Mouse (Mus musculus) forebrain, embryonic 15.5 days (tissue): ENCODE data around the gene Bod1l. TPM values are rescaled to one million over a fixed set of nuclear protein-coding genes. Genes with fewer than 3 reads are reported as not detected.

ENCODE experiments used
- ATAC-seq: fragments of 200-750 bp; cut with Nextera tagmentation; replicated peaks from 2 replicates; pipeline ENCODE4 v1.8.0; 2017; ENCODE audit warnings: mild to moderate bottlenecking, moderate TSS enrichment, moderate library complexity
- H3K27ac ChIP-seq: fragments of 300-500 bp; sonication (generic); replicated peaks from 2 replicates; pipeline ENCODE4 v1.5.1; 2015; ENCODE audit warnings: mild to moderate bottlenecking, inconsistent platforms
- H3K27me3 ChIP-seq: fragments of 300-500 bp; sonication (generic); 2 replicates; pipeline ENCODE4 v1.6.1; 2015; ENCODE audit warnings: inconsistent platforms
- H3K36me3 ChIP-seq: fragments of 300-500 bp; sonication (generic); 2 replicates; pipeline ENCODE4 v1.6.1; 2015; ENCODE audit warnings: mild to moderate bottlenecking, inconsistent platforms
- H3K4me1 ChIP-seq: fragments of 300-500 bp; sonication (generic); 2 replicates; pipeline ENCODE4 v1.6.1; 2015; ENCODE audit warnings: inconsistent platforms
- H3K4me2 ChIP-seq: fragments of 300-500 bp; sonication (generic); replicated peaks from 2 replicates; pipeline ENCODE4 v1.6.1; 2015; ENCODE audit warnings: mild to moderate bottlenecking, inconsistent platforms
- H3K4me3 ChIP-seq: fragments of 300-500 bp; sonication (generic); 2 replicates; pipeline ENCODE4 v1.5.1; 2015; ENCODE audit warnings: mild to moderate bottlenecking, inconsistent platforms
- H3K9ac ChIP-seq: fragments of 300-500 bp; sonication (generic); replicated peaks from 2 replicates; pipeline ENCODE4 v1.6.1; 2015; ENCODE audit warnings: mild to moderate bottlenecking, inconsistent platforms
- H3K9me3 ChIP-seq: fragments of 300-500 bp; sonication (generic); 2 replicates; pipeline ENCODE4 v1.6.1; 2016; ENCODE audit warnings: inconsistent platforms
- WGBS: fragments of 180-500 bp; shearing (Covaris S2); methylation state at CpG from one replicate; pipeline ENCODE4 v1.1.7; 2015; ENCODE audit warnings: mixed read lengths; 5-methylcytosine and 5-hydroxymethylcytosine counted together
- polyA plus RNA-seq: library from polyadenylated mRNA; unstranded; fragments of >200 nt; fragmentation: Nextera tagmentation; extraction: Ambion mirVana; gene quantifications from 2 replicates; pipeline ENCODE4 v1.2.1, GENCODE M21; 2015

Gene Bod1l
- polyA plus RNA-seq, 1 experiment from 2014 or later, result 31.2 TPM

DNA sequence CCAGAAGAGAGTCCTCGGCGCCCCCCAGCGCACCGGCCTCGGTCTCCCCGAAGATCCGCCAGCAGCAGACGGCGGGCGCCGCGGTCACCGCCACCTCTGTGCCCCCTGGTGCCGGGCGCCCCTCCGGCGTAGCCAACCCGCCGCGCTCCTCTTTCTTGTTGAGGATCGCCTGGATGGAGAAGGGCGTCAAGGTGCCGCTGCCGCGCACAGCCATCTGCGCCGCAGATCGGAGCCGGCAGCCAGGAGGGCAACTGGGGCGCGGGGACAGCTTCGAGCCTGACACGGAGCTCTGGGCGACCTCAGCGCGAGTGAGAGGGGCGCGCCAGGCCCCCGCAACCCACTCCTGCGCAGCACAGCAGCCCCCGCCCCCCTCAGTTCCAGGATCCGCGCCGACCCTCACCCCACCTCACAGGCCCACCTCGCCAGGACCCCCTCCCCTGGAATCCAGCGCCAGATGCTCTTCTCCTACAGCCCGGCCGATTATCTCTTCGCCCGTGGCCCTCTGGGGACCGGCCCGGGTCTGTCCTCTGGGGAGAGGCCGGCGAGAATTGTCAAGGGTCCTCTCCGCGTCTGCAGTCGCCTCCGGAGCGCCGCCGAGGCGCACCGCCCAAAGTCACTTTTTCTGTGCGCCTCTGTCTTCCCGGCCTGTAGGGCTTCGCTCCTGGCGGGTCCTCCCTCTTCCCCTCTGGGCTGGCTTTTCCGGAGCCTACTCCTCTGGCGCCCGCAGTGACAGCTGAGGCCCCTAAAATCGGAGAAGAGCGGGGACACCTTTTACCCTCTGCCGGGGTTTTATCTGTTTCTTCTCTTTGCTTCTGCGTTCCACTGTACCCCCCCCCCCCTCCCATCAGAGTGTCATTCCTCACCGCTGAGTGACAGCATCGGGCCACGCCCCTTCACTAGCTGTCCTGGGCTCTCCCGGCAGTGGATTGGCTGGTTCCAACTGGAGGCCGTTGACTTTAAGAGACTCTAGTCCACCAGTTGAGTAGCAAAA is 80.1 kb downstream of the Bod1l start, which contains the start of gene Nkx3-2:
TSS of gene Nkx3-2 (minus strand) at position 771 of the 991 bp plus-strand sequence.
- peaks cover 41% of the 10 kb centered on the region for H3K4me1 ChIP-seq
- peak within 1 kb of the TSS; percentile 36 for H3K4me3 ChIP-seq
- H3K27me3 ChIP-seq, result peaks cover 86% of the 10 kb centered on the region
- H3K36me3 ChIP-seq, result no peaks in the 10 kb centered on the region
- no peak within 1 kb of the TSS for H3K27ac ChIP-seq
- H3K9ac ChIP-seq, result no peak within 1 kb of the TSS
- under 1% methylated on average over 73 of the region's 79 CpGs for WGBS
- ATAC-seq, result peak; percentile 31
- H3K4me2 ChIP-seq, result peak within 1 kb of the TSS; percentile 52
- no peaks in the 10 kb centered on the region for H3K9me3 ChIP-seq

- Histone ChIP-seq H3K4me1 (peaks cover 40% of the 10 kb centered on the region), H3K27ac (no peak overlapping the region), H3K36me3 (no peaks in the 10 kb centered on the region), H3K27me3 (peaks cover 88% of the 10 kb centered on the region), H3K4me3 (peak overlapping the region; percentile 36), H3K9ac (no peak overlapping the region), H3K9me3 (no peaks in the 10 kb centered on the region), H3K4me2 (peak overlapping the region; percentile 52)
- 1% methylated on average over 41 of the region's 41 CpGs for WGBS
- ATAC-seq, result peak; percentile 18; the same call in 1 of the 2 replicates
Measured at GRCm38 (mm10) chr5:41762947-41763730, 81.0 kb downstream of the Bod1l start.

DNA sequence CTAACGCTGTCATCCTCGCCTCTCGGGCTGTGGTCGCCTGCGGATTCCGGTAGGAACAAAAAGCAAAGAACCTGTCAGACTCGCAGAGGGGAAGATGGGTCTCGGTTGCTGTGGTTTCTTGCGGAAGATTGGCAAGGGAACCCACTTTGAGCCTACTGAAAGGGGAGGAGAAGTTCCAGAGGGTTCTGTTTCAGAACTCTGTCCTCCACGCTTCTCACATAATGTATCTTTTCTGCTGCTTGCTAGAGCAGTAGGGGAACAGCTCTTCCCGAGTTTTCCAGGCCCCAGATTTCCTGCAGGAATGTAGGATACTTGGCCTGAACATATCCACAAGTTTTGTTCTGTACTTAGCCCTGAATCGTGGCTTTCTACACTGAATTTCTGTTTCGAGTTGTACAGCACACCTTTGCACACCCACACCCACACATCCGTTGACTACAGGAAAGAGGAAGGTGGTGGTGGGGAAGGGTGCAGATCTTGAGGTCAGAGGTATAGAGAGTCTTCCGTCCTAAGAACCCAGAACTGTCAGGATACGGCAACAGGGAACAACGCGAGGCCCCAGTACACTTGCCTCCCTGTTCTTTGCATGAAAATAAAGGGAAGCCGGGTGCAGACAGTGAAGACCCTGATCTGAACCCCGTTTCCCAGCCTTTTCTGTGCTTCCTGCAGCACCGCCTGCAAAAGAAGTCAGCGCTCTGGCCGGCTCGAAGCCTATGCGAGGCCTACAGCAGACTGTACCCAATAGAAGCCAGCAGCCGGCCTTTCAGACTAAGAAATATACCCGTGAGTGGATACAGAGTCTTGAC is 81.8 kb downstream of the Bod1l start:
- peaks cover 88% of the 10 kb centered on the region for H3K27me3 ChIP-seq
- H3K9ac ChIP-seq, result no peak overlapping the region
- H3K36me3 ChIP-seq, result no peaks in the 10 kb centered on the region
- 0 out of 2 replicates have a peak overlapping the region, but pooled peaks have one; percentile 2 for H3K4me2 ChIP-seq
- no peak overlapping the region for H3K27ac ChIP-seq
- ATAC-seq, result no peak
- 4% methylated on average over 27 of the region's 27 CpGs for WGBS
- peak overlapping the region; percentile 17; the same call in 1 of the 2 replicates for H3K4me3 ChIP-seq
- peaks cover 32% of the 10 kb centered on the region for H3K4me1 ChIP-seq
- H3K9me3 ChIP-seq, result no peaks in the 10 kb centered on the region

GRCm38 (mm10) chr5:41761509-41762140 is 82.5 kb downstream of the Bod1l start:
- Histone ChIP-seq H3K27ac (no peak overlapping the region), H3K36me3 (no peaks in the 10 kb centered on the region)

GRCm38 (mm10) chr5:41760831-41761508 is 83.1 kb downstream of the Bod1l start:
- Histone ChIP-seq H3K4me1 (peaks cover 28% of the 10 kb centered on the region), H3K9me3 (no peaks in the 10 kb centered on the region), H3K27me3 (peaks cover 90% of the 10 kb centered on the region), H3K4me3 (no peak overlapping the region), H3K36me3 (no peaks in the 10 kb centered on the region), H3K4me2 (no peak overlapping the region), H3K27ac (no peak overlapping the region), H3K9ac (no peak overlapping the region)
- ATAC-seq, result no peak
- 2% methylated on average over 22 of the region's 22 CpGs for WGBS

More at GRCm38 (mm10) chr5:41761509-41762140, 82.5 kb downstream of the Bod1l start:
- ATAC-seq, result no peak
- H3K4me1 ChIP-seq, result peaks cover 28% of the 10 kb centered on the region
- H3K4me2 ChIP-seq, result peak overlapping the region; percentile 2; the same call in 1 of the 2 replicates
- H3K4me3 ChIP-seq, result peak overlapping the region; percentile 17; the same call in 1 of the 2 replicates
- peaks cover 88% of the 10 kb centered on the region for H3K27me3 ChIP-seq
- H3K9ac ChIP-seq, result no peak overlapping the region
- under 1% methylated on average over 56 of the region's 56 CpGs for WGBS
- no peaks in the 10 kb centered on the region for H3K9me3 ChIP-seq

GRCm38 (mm10) chr5:41760071-41760470 is 84.0 kb downstream of the Bod1l start:
- no peak for ATAC-seq
- Histone ChIP-seq H3K4me2 (no peak overlapping the region), H3K27ac (no peak overlapping the region), H3K27me3 (peaks cover 95% of the 10 kb centered on the region), H3K4me1 (peaks cover 28% of the 10 kb centered on the region), H3K36me3 (no peaks in the 10 kb centered on the region), H3K4me3 (no peak overlapping the region), H3K9me3 (no peaks in the 10 kb centered on the region), H3K9ac (no peak overlapping the region)
- 4% methylated on average over 8 of the region's 8 CpGs for WGBS

GRCm38 (mm10) chr5:41758671-41759639 is 85.2 kb downstream of the Bod1l start:
- Histone ChIP-seq H3K9me3 (no peaks in the 10 kb centered on the region), H3K4me3 (no peak overlapping the region), H3K27ac (no peak overlapping the region), H3K36me3 (no peaks in the 10 kb centered on the region), H3K9ac (no peak overlapping the region), H3K4me1 (peaks cover 17% of the 10 kb centered on the region), H3K27me3 (peaks cover 95% of the 10 kb centered on the region), H3K4me2 (no peak overlapping the region)
- no peak for ATAC-seq
- WGBS, result 4% methylated on average over 19 of the region's 19 CpGs

DNA sequence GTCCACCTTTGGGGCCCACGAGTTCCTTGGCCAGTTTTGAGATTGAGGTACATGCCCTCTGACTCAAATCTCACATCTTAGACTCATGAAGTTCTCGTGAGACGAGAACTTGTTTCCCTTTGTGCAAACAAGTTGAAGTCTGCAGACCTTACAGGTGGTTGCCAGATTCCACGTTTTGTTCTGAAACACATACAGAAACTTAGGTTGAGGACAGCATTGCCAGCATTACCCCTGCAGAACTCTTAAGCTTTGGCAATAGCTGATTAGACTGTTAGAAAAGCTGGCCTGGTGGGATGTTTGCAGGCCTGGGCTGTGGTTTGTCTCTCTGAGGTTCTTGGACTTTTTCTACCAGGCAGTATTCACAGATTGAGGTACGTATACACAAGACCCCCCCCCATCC is 86.8 kb downstream of the Bod1l start:
- no peaks in the 10 kb centered on the region for H3K36me3 ChIP-seq
- ATAC-seq, result no peak
- 4% methylated on average over 5 of the region's 5 CpGs for WGBS
- peaks cover 8% of the 10 kb centered on the region for H3K4me1 ChIP-seq
- no peak overlapping the region for H3K4me2 ChIP-seq
- no peaks in the 10 kb centered on the region for H3K9me3 ChIP-seq
- H3K4me3 ChIP-seq, result no peak overlapping the region
- H3K27ac ChIP-seq, result no peak overlapping the region
- peaks cover 93% of the 10 kb centered on the region for H3K27me3 ChIP-seq
- H3K9ac ChIP-seq, result no peak overlapping the region

DNA sequence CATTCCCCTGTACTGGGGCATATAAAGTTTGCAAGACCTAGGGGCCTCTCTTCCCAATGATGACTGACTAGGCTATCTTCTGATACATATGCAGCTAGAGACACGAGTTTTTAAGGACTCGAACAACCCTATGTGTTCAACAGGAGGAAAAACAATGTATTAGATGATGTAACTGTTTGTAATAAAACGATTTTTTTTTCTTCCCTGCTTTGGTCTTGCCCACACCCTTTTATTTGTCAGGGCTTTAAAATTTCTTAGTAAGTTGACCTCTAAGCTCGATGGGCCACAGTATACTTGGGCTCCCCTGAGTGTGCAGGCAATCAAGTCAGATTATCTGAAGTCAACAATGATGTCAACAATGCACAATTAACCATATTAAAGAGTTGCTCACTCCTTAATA is 87.7 kb downstream of the Bod1l start:
- ATAC-seq, result no peak
- no peaks in the 10 kb centered on the region for H3K36me3 ChIP-seq
- H3K27ac ChIP-seq, result no peak overlapping the region
- peaks cover 93% of the 10 kb centered on the region for H3K27me3 ChIP-seq
- no peak overlapping the region for H3K4me2 ChIP-seq
- no peaks in the 10 kb centered on the region for H3K9me3 ChIP-seq
- peaks cover under 1% of the 10 kb centered on the region for H3K4me1 ChIP-seq
- no peak overlapping the region for H3K4me3 ChIP-seq
- no peak overlapping the region for H3K9ac ChIP-seq
- WGBS, result 4% methylated on average over 4 of the region's 4 CpGs
